Mouse (Mus musculus): Measurements from ENCODE around the gene Gm17657. TPM values are rescaled to one million over a fixed set of nuclear protein-coding genes. Genes with fewer than 3 reads are reported as not detected.

Gene Gm17657
- total RNA-seq (2014; fragmentation: Nextera tagmentation) (0.47 TPM in 1 of 2 replicates, not detected in the other), total RNA-seq (2017) (not detected in 2 replicates)

DNA sequence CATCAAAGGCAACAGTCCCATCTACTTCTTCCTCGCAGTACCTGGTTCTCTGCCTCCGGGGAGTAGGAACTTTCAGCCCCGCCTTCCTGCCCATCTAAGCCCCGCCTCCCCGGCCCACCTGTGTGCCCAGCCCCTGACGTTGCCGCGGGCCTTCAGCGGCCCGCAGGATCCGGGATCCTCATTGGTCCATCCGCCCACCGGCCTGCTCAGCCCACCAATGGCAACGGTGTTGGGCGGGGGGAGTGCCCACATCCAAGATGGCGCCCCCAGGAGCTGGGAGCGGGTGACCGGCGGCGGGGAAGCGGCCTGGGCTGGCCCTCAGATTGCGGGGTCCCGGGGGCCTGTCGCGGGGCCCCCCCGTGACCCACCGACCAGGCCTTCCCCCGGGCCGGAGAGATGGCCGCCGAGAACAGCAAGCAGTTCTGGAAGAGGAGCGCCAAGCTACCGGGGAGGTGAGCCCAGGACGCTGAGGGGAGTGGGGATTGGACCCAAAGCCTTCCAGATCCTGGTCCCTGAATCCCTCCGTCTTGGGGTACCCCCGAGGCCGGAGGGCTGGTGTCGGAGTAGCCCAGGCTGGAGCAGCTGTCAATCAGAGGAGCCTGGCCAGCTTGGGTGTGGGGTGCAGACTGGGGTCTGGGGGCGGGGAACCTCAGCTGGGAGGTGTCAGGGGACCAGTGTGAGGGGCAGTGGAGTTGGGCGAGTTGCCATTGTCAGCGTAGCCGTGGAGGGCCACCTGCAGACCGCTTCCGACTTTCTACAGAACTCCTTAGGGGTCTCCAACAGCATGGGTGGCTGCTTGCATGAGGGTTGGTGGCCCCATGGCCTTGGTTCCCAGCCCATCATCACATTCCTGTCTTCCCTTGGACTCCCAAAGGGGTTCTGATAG, at the start of gene Gm17657, which contains the start of gene Tbc1d22b:
Gm17657 (minus strand) TSS at position 96 of the 886 bp plus-strand sequence.
Tbc1d22b (plus strand) TSS at position 243 of the 886 bp plus-strand sequence.
- ATAC-seq (replicated peaks; ENCODE audit: poor library complexity, severe bottlenecking) = peak; percentile 96

DNA sequence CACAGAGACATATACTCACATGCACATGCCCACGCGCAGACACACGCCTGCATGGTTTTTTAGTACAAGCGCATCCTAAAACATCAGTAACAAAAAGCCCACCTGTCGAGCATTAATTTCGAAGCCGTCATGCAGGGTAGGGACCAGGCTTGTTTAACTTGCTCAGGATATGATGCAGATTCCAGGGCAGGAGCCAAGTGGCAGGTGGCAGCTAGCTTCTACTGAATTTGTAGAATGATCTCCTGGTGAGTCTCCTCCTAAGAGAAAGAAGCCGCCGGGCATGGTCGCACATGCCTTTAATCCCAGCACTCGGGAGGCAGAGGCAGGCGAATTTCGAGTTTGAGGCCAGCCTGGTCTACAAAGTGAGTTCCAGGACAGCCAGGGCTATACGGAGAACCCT, 49.6 kb upstream of the Gm17657 start:
- ATAC-seq (replicated peaks; ENCODE audit: poor library complexity, severe bottlenecking) = no peak

DNA sequence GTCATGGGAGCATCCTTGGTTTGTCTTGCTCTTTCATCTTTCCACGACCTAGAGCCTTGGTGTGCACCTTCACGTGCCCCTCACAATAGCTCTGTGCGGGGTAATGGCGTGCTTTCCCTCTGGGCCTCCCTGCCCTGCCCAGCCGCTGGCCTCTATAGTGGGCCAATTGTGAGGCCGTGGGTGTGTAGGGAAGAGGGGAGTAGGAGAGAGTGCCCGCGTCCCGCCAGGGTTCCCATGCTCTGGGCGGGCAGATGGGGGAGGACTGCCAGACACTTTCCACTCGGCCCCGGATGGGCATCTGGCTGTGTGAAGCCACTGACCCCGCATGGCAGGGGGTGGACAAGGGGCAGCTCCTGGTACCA, 47.3 kb upstream of the Gm17657 start:
- ATAC-seq (replicated peaks; ENCODE audit: poor library complexity, severe bottlenecking) = no peak

DNA sequence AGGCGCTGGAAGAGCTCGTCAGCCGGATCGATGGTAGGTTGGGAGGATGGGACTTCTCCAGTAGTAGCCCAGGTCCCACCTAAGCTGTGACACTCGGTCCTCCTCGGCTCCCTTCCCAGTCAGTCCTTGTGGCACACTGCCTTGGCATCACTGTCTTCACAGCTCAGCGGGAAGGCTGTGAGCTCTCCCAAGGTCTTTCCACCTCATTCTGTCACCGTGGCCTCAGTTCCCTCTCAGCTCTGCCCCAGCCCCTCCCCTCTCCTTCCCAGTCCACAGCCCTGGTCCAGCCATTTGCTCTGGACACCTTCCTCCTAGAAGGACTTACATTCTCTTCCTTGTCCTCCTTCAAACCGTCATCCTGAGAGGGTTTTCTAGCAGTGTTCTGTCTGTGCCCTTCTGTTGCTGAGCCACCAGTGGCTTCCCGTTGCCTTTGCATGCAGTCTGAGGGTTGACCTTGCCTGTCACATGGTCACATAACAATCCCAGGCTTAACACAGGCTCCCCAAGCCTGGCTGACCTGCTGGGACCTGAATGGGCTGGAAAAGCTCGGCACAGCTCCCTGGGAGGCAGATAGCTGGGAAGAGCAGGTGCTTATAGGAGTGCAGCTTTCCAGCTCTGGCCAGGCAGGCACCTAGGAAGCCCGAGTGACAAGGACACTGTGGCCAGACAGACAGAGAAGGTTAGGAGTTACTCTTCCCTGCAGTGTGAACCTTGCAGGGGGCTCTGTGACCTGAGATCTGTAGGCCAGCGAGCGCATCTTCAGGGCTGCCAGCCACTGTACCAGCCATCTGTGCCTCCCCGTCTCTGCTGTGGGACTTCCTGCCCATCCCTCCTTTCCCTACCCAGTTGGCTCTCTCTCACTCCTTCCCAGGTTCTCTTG, 46.7 kb upstream of the Gm17657 start:
- no peak for ATAC-seq (replicated peaks; ENCODE audit: poor library complexity, severe bottlenecking)

DNA sequence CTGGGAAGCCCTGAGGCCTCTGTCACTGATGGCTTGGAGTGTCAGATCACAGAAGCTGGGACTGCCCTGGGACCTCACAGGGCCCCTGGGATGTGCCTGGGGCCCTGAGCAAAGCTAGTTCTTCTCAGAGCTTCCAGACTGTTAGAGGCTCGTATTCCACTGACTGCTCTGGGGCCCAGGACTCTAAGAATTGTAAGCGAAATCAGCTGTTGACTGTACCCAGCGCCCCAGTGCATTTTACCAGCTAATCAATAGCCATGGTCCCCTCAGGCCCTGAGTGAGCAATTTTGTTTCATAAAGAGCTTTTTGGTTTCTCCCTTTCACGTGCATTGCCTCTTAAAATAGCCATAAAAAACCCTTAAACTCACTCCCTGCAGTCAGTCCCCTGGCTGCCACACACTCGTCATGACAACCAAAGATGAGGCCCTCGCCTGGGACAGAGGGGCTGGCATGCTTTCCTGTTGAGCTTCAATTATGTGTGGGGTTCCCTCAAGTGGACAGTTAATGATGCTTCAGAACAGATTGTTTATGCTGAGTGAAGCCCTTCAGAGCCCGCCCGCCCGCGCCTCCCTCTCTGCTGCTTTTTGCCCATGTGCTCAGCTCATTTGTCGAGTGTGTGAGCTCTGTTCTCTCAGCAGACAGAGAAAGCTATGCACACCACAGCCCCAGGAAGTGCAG, 39.9 kb upstream of the Gm17657 start:
- no peak for ATAC-seq (replicated peaks; ENCODE audit: poor library complexity, severe bottlenecking)

DNA sequence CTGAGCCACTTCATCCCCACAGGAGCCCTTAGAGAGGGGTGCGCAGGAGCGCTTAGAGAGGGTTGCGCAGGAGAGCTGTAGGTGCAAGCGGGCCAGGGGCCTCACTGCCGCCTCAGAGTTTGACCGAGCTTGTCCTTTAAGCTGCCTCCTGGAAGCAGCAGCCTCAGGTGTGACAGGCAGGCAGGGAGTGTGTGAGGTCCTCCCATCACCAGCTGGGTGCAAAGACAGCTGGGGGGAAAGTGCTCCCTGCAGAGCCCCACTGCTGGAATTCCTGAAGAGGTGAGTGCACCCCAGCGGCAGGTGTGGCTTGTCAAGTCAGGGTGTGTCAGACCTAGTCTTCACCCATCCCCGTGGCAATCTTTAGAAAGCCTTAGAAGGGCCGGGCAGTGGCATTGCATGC, 37.5 kb upstream of the Gm17657 start:
- no peak for ATAC-seq (replicated peaks; ENCODE audit: poor library complexity, severe bottlenecking)

DNA sequence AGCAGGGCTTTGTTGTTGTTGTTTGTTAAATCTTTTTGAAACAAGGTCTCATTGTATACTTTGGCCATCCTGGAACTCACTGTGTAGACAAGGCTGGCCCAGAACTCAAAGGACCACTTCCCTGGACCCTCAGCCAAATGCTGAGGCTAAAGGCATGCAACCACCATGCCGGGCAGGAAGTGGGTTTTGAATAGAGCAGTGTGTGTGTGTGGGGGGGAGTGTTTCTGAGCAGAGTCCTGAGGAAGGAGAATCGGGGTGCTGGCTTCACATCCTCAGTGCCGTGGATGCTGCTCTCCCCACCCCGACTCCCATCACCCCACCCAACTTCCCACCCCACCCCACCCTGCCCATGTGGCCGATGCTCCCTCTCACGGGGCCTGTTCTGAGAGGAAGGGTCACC, 36.0 kb upstream of the Gm17657 start:
- ATAC-seq (replicated peaks; ENCODE audit: poor library complexity, severe bottlenecking) = peak; percentile 40

DNA sequence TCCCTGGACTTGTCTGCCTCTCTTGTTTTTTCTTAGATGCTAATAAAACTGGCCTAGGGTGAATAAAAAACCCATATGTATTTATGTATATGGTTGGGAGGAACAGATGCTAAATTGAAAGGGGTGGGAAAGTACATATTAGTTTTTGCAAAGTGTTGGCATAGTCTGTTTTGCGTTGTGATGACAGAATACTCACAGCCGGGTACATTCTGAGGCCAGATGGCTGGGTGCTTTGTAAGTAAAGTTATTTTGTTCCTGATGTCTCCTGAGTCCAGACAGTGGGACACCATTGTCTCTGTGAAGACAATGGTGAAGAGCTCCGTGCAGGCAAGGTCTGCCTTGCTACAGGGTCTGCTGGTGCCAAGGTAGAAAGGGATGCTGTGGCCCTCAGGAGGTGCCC, 35.3 kb upstream of the Gm17657 start:
- no peak for ATAC-seq (replicated peaks; ENCODE audit: poor library complexity, severe bottlenecking)

DNA sequence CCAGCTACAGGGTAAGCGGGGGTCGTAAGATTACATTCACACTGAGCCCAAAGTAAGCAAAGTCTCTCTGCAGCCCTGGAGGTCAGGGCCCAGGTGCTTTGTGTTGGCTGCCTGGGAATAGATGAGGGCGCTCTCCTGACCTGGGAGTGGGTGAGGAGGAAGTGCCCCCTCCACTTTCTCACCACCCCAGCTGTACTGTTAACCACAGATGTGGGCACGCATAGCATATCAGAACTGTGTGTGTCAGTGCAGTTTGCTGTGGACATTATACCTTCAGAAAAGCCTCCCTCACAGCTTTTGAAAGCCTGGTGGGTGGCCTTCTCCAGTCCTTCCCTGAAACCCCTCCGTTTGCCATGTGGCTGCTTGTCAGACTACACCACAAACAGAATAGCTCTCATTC, 34.9 kb upstream of the Gm17657 start:
- peak; percentile 44 for ATAC-seq (replicated peaks; ENCODE audit: poor library complexity, severe bottlenecking)

DNA sequence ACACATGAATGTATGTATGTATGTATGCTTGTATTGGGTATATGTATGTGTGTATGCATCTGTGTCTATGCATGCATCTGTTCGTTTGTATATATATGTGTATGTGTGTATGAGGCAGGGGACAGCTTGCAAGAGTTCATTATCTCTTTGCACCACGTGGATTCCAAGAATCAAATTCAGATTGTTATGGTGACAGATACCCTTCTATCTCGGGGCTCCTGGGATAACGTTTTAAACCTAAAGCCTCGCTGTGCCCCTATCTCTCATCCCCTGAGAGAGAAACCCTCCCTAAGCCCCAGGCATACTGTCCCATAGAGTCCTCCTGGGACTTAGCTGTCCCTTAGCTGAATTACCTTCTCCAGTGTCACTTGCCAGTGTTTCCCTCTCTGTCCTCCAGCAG, 34.1 kb upstream of the Gm17657 start:
- ATAC-seq (replicated peaks; ENCODE audit: poor library complexity, severe bottlenecking) = no peak

DNA sequence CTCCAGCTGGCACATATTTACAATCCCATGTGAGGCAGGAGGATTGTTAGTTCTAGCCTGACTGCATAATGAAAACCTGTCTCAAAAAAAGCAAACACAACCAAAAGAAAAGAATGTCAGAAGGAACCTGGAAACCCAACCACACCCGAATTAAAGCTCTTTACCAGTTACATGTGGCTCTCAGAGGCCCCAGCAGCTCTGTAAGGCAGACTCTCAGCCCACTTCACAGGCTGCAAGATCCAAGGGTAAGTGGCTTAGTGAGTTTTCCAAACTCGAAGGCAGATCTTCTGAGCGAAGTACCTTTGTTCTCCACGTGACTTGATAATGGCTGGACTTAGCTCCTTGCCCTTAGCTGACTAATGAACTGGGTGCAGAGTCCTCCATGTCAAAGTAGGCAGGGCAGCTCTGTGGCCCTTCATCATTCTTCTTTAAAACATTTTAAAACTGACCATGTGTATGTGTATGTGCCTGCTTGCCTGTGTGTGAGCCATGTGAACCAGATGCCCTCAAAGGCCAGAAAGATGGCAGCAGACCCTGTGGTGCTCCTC, 30.2 kb upstream of the Gm17657 start:
- no peak for ATAC-seq (replicated peaks; ENCODE audit: poor library complexity, severe bottlenecking)

DNA sequence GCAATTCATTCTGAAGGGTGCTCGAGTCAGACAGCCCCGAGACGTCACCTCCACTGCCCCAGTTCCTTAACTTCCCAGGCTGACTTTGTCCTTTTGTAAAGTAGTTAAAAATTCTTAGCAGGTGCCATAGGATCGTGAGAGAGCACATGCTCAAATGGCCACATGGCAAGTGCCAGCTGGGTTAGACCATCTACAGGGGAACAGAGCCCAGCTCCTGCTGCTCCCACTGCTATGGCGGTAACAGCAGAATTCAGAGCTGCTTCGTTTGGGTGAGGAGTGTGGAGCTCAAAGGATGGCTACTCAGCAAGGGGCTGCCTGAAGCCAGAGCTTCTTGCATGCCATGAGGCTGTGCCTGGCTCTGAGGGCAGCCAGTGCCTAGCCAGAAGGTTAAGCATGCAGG, 20.4 kb upstream of the Gm17657 start:
- ATAC-seq (replicated peaks; ENCODE audit: poor library complexity, severe bottlenecking) = no peak

DNA sequence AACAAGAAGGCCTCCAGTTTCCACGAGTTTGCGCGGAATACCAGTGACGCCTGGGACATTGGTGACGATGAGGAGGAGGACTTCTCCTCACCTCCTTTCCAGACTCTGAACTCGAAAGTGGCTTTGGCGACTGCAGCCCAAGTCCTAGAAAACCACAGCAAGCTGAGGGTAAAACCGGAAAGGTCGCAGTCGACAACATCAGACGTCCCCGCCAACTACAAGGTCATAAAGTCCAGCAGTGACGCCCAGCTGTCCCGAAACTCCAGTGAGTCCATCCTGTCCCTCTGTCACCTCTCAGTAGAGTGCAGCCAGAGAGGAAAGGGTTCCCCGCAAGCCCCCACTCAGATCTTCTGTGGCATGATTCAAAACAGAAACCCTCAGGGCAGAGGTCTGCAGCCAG, 19.0 kb upstream of the Gm17657 start:
- no peak for ATAC-seq (replicated peaks; ENCODE audit: poor library complexity, severe bottlenecking)

DNA sequence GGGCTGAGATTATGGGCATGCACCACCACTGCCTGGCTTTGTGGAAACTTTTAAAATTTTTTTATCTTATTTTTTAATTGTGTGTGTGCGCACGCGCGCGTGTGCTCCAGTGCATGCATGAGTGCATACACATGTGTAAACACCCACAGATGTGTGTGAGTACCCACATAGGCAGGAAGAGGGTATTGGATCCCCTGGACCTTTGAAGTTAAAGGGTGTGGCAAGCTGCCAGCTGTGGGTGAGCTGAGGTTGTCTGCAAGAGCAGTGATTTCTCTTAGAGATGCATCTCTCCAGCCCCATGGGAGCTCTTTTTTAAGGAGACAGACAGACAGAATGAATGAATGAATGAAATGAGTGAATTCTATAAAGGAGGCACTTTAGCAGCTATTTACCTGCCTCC, 16.1 kb upstream of the Gm17657 start:
- ATAC-seq (replicated peaks; ENCODE audit: poor library complexity, severe bottlenecking) = no peak

DNA sequence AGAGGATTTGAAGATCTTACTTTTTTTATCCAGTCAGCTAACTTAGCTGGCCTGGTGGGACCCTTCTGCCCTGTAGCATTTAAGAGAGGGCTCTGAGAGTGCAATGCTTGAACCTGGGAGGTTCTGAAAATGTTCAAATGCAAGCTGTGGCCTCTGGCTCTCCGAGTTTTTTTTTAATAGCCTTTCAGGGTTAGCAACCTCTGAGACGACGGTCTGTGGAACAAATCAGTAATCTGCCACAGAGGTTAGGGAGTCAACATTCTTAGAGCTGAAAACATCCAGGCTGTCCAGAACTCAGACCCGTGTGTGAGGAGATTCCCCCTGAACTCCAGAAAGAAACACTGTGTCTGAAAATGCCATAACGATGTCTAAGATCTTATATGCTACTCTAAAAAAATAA, 9.0 kb upstream of the Gm17657 start:
- ATAC-seq (replicated peaks; ENCODE audit: poor library complexity, severe bottlenecking) = no peak

DNA sequence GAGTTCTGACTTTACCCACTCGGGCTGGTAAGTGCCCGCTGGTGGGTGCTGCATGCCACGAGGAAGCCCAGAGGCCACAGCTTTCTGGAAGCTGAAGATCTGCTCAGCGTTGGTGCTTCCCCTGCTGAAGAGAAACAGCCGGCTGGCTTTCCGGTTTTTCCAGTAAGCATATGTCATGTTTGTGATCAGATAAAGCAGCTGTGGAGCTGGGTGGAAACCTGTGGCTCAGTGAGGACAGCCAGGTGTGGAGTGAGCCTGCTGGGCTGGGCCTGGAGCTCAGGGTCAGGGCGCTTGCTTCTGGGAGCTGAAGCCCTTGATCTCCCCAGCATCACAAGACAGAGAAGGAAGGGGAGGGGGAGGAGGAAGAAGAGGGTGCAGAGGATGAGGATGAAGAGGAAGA, 7.5 kb upstream of the Gm17657 start:
- ATAC-seq (replicated peaks; ENCODE audit: poor library complexity, severe bottlenecking) = no peak

DNA sequence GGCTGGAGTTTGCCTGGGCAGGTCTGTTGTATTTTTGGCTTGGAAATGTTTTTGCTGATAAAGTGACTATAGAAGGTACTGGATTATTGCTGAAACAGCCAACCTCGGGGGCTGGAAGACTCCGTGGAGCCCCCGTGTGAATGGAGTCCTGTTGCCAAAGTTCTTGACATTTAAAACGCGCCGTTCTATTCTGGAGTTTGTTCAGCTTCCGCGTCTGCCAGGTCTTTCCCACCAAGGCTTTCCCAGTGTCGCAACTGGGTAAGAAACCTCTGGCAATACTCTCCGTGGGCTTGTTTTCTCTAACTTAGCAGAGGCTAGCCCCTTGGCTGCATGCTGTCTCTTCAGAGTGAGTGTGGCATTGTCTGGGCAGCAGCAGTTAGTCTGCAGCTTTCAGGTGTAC, 7.0 kb upstream of the Gm17657 start:
- ATAC-seq (replicated peaks; ENCODE audit: poor library complexity, severe bottlenecking) = no peak

DNA sequence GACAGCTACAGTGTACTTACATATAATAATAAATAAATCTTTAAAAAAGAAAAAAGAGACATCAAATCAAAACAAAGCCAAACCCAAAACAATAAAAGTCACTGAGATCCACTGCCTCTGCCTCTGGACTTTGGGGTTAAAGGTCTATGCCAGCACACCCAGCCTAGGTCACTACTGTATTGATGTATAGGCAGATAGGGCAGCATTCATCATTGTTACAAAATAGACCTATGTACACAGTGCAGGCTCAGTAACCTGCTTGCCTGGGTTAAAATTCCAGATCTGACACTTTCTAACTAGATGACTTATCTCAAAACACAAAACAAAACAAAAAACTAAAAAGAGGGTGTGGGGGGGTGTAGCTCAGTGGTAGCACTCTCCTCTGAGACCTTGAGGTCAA, 4.7 kb upstream of the Gm17657 start:
- no peak for ATAC-seq (replicated peaks; ENCODE audit: poor library complexity, severe bottlenecking)

DNA sequence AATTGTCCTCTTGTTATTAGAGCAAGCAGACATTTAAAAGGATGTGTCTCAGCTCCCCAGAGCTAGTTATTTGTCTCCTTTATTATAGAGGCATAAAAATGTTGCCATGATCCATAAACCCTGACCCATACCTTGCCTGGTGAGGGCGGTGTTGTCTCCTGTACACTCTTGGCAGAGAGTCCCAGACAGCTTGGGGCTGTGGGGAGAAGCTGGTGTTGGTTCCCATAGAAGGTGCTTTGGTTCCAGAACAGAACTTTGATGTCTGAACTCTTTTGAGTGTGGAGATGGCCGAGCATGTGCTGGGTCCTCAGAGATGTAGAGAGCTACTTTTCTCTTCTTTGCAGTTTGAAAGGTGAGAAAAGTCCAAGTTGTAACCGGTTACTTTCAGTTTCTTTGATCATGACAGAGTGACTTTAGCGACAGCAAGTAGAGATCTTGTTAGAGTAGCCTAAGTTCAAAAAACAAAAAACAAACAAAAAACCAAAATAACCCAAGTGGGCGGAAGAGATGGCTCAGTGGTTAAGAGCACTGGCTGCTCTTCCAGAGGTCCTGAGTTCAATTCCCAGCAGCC, 2.8 kb upstream of the Gm17657 start, which contains the start of gene Tmem217:
Tmem217 (minus strand) TSS at position 224 of the 571 bp plus-strand sequence.
- no peak for ATAC-seq (replicated peaks; ENCODE audit: poor library complexity, severe bottlenecking)

DNA sequence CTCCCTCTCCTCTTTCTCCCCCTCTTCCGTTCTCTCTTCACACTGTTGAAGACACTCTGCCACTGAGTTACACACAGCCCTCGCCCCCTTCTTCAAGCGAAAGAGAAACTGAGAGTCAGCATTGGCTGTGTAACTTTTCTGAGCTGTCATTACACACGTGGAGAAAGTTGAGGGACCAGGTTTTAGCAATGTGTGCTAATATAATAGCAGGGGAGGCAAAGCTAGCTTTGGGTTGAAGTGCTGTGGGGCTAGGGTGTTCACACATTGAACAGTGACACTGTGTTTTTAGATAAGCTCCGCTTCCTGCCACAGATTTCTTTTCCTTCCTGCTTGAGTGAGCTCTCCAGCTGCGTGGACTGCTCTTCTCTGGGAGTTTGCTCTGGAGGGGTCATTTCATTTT, 1.6 kb upstream of the Gm17657 start:
- ATAC-seq (replicated peaks; ENCODE audit: poor library complexity, severe bottlenecking) = 0 out of 2 replicates have a peak, but pooled peaks have one; percentile 6

Measured in granulocyte monocyte progenitor cell, adult 5-6 weeks (primary cell).